Mouse (Mus musculus): ENCODE data around the gene Tnfaip2.

DNA sequence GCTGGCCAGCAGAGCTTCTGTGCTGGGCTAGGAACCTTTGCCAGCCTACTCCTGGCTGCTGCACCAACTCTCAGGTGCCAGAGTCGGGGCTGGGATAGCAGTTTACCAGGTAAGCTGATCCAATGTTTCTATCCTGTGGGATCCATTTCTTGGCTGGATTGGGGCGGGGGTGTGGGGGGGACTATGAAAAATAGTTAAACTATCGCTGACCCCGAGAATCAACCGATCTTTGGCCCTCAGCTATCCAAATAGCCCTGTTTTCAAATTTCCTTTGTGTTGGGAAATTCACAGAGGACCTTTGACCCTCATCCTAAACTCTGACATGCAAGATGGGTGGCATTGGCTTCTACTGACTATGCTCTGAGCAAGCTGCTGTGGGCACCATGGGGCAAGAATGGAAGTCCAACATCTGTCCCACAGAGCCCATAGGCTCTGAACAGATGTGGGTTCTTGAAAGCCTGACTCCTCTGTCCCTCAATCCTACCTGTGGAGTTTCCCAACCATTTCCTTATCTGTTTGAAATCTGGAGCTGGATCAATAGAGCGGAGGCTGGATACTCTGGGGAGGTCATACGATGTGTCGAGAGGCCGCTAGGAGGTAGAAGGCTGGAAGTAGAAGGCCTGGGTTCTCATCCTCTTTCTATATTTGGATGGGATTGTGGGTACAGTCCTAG, 1.4 kb upstream of the Tnfaip2 start:
- TF ChIP-seq CTCF (IDR thresholded peaks at IDR 0.05; ENCODE audit: low read depth, low read length) (no peak), POLR2A (IDR thresholded peaks at IDR 0.05; ENCODE audit: extremely low read depth, insufficient read depth, low read length) (no peak)

Data from liver, adult 2 months (tissue).